Mouse (Mus musculus): ENCODE measurements around the gene Dennd1a.

Gene Dennd1a

DNA sequence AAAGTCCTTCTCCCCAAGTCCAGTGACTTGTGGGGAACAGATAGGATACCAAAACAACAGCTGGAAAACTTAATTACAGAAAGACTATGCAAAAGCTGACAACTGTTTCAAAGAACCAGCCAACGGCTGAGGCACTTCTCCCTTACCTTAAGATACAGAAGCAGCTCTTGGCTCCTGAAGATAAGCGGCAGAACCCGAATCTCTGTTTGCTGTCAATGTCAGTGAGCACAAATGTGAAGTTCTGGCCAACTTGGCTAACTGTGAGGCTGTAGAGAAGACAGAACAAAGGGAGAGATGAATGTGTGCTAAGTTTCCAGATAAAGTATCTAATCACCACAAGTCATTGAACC, 160.8 kb downstream of the Dennd1a start:
- no peak for ATAC-seq (ENCODE audit: insufficient number of reproducible peaks, low FRiP score, low TSS enrichment)

DNA sequence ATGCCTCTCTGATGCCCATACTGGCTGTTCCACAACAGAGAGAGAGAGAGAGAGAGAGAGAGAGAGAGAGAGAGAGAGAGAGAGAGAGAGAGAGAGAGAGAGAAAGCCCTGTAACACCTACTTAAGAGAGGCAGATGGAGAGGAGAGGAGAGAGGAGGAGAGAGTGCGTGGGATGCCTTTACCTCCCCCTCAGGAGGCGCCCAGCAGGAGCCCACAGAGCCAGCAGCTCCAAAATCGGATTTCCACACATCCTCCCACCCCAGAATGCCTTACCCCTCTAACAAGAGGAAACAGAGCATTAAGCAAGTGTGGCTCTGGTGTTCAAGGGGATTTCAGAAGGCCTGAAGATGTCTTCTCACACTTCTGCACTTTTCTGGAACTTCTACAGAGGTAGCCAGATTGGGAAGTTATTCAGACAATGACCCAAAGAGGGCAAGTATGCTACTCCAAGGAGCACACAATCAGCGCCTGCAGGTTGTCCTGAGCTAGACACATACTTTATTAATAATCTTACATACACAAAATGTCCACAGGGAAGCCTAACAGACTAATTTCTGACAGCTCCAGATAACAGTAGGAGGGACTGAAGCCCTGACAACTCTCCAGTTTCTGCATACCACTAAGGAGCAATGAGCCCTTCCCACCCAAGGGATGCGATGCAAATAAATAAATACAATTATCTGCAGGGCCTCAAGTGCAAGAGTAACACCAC, 161.4 kb downstream of the Dennd1a start:
- ATAC-seq (ENCODE audit: insufficient number of reproducible peaks, low FRiP score, low TSS enrichment), result no peak

DNA sequence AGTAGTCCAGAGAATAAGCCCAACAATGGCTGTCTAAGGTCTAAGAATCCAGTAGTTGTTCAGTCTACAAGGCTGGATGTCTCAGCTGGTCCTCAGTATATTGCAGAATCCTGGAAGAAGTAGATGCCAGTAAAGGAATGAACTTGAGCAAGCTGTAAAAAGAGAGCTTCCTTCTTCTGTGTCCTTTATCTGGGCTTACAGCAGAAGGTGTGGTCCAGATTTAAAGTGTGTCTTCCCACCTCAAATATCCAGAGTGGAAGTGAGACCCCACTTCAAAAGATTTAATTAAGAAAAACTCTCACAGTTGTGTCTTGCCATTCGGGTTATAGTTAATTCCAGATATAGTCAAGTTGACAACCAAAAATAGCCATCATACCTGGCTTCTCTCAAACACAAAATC, 162.5 kb downstream of the Dennd1a start:
- ATAC-seq (ENCODE audit: insufficient number of reproducible peaks, low FRiP score, low TSS enrichment), result no peak

DNA sequence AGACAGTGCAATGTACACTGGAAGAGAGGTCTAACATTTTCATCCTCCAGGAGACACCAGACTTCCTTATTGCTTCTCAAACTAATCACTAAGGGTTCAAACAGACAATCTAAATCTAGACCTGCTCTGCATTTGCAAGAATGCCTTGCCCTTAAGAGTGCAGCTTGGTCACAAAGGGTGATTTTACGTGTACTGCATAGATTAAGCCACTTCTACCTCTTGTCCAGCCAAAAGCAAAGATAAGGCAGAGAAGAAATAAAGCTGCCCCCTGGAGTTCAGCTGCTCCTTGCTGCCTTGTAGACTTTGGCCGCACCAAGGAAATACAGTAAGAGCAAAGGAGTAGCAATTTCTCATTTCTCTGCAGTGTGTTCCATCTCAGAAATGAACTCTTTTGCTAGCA, 172.2 kb downstream of the Dennd1a start:
- ATAC-seq (ENCODE audit: insufficient number of reproducible peaks, low FRiP score, low TSS enrichment), result no peak

DNA sequence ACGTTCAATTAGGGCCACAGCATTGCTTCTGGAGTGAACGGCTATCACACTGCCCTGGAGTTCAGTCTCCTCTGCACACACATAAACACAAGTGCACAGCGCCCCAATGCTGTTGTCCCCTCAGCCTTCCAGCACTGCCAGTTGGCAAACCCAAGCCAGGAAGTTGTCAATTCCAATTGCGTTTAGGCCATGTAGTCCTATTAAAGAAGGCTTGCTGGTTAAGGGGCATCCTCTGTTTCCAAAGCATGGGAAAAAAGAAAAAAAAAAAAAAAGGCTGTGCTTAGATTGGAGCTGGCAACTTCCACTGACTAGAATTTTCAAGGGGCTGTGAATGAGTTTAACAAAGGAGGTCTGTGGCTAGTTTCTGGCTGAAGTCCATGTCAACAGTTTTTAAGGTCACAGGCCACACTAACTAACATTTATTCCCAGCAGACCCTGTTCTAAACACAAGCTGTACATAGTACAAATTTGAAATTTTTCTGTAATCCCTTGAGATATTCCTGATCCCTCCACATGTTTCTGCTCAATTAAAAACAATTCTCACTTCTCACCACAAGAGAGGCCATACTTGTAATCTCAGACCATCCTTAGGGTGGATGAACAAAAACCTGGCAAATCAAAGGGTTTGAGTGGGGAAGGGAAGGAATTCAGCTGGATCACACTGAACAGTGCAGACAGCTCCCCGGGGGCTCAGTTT, 175.4 kb downstream of the Dennd1a start:
- no peak for ATAC-seq (ENCODE audit: insufficient number of reproducible peaks, low FRiP score, low TSS enrichment)

DNA sequence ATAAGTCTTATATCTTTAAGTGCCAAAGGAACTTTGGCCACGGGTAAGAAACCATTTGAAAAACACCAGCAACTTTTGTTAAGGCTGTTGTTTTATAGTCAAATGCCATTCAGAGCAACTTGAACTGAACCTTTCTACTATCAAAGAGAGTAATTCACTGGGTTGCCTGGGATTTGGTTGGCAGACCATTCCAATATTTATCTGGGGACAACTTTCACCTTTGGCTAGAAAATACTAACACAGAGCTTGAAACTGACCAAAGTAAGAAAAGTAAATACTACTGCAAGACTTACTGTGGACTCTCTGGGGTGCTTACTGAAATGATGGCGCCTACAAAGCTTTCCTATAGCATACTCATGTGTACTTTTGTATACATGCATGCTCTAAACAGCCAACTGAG, 178.6 kb downstream of the Dennd1a start:
- no peak for ATAC-seq (ENCODE audit: insufficient number of reproducible peaks, low FRiP score, low TSS enrichment)

DNA sequence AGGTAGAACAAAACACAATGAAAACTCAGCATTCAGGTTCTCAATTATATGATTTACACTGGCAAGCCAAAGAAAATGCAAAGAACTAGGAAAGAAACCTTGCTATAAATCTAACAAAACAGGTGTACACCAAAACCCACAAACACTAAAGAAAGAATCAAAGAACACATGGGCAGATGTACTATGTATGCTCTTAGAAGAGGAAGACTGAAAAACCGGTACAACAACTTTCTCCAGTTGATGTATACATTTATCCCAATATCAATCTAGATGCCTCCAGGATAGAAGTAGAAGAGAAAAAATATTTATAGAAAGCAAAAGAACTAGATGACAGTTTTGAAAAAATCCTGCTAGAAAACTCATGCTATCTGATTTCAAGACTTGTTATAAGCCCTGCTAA, 184.5 kb downstream of the Dennd1a start:
- no peak for ATAC-seq (ENCODE audit: insufficient number of reproducible peaks, low FRiP score, low TSS enrichment)

DNA sequence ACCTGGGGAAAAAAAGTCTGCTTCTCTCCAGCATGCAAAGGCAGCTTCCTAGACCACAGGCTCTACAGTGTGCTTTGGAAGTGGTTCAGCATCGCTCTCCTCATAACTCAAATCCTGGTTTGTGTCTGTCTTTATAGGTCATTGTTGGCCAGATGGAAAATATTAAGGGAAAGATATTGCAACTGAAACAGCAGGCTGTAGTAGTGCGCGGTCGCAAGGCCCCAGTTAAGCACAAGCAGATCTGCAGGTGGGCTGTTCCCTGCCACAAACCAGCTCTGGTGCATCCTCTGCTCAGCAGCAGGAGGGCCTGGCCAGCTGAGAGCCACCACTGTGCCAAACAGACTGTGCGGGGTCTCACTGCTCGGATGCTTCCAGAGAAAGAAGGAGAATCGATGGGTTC, 186.9 kb downstream of the Dennd1a start:
- ATAC-seq (ENCODE audit: insufficient number of reproducible peaks, low FRiP score, low TSS enrichment), result no peak

DNA sequence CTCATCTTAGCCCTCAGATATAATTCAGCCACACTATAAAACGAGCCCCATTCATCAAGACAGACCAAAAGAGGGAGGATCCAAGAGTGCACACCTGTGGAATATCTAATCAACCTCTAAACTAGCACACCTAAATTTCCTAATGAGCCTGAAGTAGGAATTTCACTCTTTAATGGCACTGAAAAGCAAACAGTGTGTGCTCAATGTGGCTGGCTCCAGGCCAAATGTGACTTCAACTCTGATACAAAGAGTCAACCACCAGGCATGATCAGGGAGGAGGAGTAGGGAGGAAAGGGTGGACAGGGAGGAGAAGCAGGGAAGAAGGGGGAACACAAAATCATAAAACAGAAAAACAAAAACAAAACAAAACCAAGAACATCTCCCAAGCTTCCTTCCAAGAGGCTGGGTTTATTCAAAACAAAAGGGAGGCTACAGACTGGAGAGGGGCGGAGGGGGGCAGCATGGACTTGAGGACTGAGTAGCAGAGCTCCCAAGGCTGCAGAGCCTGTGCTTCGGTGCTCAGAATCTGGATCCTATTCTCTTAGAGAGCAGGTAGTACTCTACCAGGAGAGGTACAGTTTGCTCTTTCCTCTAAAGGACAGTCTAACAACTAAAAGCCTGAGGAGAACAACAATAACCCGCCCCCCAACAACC, 187.9 kb downstream of the Dennd1a start:
- ATAC-seq (ENCODE audit: insufficient number of reproducible peaks, low FRiP score, low TSS enrichment), result no peak

DNA sequence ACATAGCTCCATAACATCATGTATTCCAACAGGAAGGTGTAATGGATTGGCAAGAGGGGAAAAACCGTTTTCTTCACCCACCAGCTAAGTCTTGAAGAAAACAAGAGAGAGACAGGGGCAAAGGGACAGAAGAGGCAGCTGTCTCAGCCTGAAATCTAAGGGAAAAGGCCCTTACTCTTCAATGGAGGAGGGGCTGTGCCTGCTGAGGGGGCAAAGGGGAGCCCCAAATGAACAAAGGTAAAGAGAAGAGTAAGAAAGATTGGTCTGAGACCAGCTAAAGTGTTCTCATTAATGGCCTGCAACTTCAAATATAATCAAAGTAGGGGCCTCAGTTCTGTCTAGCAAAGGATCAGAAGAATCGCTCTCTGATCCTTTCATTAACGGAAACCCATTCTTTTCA, 189.7 kb downstream of the Dennd1a start:
- no peak for ATAC-seq (ENCODE audit: insufficient number of reproducible peaks, low FRiP score, low TSS enrichment)

DNA sequence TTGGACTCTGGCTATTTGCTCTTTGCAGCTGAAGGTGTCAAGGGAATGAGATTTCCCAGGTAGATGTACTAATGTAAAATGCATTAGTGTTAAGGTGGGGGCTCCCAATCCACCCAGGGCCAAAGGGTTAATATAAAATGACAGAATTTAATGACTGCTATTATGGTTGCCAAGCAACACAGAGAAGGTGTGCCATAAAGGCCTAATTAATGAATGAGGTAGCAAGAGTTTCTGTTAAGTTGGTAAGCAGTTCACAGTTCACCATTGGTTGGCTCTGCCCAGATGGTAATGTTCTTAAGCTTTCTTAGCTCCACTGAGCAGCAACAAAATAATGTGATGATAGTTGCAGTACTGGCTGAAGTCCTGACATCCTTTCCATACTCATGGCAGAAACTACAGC, 190.9 kb downstream of the Dennd1a start:
- no peak for ATAC-seq (ENCODE audit: insufficient number of reproducible peaks, low FRiP score, low TSS enrichment)

DNA sequence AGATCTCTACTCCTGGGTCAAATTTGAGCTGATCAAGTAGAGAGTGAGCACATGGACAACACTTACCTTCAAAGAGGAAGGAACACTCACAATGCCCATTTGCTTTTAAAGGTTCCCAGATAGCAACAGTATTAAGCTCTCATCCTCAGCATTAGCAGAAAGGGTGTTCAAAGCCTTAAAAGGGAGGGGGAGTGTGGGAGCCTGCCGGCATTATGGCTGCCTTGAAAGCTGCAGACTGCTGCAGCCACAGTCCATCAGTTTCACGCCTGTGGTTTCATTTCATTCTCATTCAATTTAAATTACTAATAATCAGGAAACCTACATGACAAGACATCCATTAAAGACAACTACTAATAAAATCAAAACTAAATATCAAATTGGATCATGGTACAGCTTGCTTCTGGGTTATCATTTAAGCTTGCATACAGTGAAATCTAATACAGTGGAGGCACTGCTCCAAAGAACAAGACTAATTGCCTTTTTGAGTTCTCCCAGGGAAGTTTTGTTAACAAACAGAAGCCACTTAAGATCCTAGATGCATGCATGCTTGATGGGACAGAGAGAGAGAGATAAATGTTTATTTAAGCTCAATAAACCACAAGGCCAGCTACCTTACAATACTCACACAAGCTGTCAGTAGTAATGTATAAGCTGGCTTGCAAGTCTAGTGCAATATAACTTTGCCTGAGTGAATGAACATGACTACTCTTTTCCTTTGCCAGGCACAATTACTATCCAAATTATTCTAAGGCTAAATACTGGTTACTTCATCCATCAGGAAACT, 192.6 kb downstream of the Dennd1a start:
- no peak for ATAC-seq (ENCODE audit: insufficient number of reproducible peaks, low FRiP score, low TSS enrichment)

DNA sequence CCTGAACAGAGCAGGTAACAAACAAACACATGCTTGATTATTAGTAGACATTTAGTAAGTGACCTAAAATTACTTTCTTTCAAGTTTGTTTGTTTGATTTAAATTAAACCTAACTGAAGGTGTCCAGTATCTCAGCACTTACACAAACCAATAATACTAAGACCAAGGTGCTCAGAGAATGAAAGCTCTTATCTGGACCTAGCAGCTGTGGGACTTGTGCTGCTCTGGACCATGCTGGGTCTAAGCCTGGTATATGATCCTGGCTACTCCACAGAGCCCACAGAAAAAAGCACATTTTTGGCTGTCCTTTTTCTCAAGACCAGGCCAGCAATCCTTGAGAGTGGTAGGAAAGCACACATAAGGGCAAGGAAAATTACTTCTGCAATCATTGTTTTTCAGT, 193.2 kb downstream of the Dennd1a start:
- ATAC-seq (ENCODE audit: insufficient number of reproducible peaks, low FRiP score, low TSS enrichment), result no peak

DNA sequence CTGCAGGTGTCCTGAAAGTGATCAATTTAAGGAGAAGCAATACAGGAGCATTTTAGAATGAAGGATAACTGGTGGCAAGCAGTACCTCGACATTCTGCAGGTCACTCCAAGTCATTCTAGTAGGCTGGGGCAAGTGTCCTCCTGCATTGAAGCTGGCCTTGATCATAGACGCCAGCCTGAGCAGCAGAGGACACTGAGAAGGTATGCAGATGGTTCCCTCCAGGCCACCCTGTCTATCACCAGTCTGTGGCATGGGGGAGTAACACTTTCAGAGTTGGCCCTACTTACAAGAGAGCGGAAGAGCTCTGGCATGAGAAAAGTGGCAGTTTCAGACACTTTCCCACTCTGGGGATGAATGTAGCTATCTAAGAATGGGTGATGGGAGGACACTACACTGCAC, 193.9 kb downstream of the Dennd1a start:
- peak; percentile 58; the same call in 1 of the 2 replicates for ATAC-seq (ENCODE audit: insufficient number of reproducible peaks, low FRiP score, low TSS enrichment)

DNA sequence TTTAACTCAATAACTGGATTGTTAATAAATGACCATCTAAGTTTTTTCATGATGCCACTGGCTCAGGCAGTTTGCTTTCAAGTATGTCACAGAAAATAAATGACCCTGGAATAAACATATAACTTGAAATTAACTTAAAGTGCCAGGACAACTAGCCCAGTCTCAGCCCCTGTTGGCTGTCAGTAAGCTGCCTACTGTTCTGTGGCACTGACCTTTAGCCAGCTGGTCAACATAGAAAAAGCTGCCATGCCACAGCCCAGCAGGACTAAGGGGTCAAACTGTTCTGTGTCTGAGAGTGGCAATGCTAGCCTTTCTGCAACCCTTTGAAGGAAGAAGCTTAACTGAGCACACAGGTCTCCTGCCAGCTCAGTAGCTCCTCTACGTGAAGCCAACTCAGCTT, 198.8 kb downstream of the Dennd1a start:
- 0 out of 2 replicates have a peak, but pooled peaks have one; percentile 40 for ATAC-seq (ENCODE audit: insufficient number of reproducible peaks, low FRiP score, low TSS enrichment)

DNA sequence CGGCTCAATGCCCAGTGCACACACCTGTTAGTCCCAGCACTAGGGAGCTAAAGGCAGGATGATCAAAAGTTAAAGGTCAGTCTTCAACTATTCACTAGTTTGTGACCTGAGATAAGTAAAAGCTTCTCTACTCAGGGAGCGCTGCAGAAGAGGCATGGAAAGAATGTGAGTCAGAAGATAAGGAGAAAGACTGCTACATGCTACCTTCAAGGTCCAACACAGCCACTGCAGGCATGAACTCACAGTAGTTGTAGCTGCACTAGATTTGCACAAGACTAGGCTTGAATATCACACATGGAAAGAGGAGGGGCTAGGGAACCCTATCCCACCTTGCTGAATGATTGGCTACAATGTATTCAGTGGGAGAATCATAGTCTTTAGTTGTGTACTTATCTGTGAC, 202.1 kb downstream of the Dennd1a start:
- no peak for ATAC-seq (ENCODE audit: insufficient number of reproducible peaks, low FRiP score, low TSS enrichment)

DNA sequence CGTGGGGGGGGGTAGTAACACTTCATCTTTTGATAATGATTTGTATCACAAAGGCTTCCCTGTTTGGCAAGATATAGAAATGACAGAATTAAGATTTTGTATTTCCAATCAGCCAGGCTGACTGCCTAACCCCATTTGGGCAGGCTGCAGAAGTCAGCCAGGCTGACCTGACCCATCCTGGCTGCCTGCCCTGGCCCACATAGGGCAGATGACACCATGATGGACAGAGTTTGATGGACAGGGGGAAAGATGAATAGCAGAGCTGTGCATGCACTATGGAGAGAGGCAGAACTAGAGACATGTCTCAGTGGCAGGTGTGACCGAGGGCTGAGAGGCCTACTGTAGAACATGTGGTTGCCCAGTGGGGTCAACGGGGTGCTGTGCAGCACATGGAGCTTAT, 203.9 kb downstream of the Dennd1a start:
- peak; percentile 15; the same call in 1 of the 2 replicates for ATAC-seq (ENCODE audit: insufficient number of reproducible peaks, low FRiP score, low TSS enrichment)

DNA sequence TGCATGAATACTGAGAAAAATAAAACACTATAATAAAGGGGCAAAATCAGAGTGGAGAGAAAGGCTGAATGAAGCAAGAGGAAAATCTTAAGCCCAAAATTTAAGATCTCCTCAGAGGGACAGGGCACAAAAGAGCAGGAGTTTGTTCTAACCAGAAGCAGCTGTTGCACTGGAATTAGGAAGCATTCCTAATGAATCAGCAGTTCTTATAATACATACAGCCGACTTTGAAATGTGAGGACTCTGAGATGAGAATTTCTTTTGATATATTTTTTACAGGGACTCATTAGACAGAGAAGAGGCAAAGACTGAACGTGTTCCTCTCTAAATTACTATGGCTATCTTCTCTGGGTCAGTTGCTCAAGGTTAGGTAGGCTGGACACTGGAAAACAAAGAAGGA, 212.7 kb downstream of the Dennd1a start:
- no peak for ATAC-seq (ENCODE audit: insufficient number of reproducible peaks, low FRiP score, low TSS enrichment)

DNA sequence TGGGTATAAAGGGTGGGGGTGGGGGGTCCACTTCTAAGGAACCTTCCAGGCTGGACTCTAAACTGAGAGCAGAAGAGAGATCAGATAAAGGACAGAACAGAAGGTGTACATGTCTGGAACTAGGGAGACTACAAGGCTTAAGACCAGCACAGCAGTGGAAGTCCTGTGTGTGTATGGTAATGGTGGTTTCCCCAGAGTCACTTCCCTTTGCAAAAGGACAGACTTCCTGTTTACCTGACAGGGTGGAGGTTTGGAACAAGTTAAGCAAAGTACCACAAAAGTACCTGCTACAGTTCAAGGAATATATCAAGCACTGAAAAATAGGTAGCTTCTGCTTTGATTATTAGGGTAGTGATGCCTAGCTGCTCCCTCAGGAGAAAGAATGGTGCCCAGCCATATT, 215.1 kb downstream of the Dennd1a start:
- ATAC-seq (ENCODE audit: insufficient number of reproducible peaks, low FRiP score, low TSS enrichment), result no peak

DNA sequence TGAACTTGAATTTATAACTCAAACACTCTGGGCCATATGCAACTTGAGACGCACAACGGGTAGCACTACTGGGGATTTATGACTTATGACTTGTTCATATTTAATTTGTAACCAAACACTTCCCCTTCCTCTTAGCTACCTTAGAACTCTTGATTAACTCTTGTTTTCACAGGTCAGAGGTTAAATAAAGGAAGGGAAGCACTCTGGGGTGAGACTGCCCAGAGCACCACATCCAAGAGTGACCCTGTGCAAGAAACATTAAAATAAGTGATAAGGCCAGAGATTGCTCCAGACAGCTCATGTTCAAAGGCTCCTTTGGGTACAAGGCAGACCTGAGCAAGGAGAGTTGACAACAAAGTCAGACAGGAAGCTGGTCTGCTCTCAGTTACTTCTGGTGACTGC, 219.0 kb downstream of the Dennd1a start:
- ATAC-seq (ENCODE audit: insufficient number of reproducible peaks, low FRiP score, low TSS enrichment), result no peak

DNA sequence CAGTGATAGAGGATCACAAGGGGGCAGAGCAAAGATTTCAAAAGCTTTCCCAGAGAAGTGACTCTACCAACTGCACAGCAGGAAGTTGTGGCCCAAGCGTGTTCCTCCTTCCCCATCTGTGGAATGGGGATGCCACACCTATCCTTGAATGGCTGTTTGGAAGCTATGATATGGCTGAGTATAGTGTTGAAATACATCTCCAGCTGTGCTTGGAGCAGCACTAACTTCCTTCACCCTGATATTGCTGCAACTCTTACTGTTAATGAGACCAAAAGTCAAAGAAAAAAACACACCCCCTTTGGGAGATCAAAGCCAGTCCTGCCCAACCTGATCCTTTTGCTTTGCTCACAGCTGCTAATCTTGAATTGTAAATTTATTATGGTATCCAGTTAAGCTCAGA, 221.3 kb downstream of the Dennd1a start:
- ATAC-seq (ENCODE audit: insufficient number of reproducible peaks, low FRiP score, low TSS enrichment), result no peak

All from cerebellum, adult (tissue).